Mouse (Mus musculus) CD8-positive naive resting alpha-beta T cell, adult 57 days (primary cell): ENCODE results near the gene Ccnt1. TPM values are rescaled to one million over a fixed set of nuclear protein-coding genes. Genes with fewer than 3 reads are reported as not detected.

ENCODE experiments used
- total RNA-seq: library from RNA; stranded (reverse); gene quantifications from one replicate; pipeline ENCODE4 v1.2.4, GENCODE M21; 2023

Ccnt1 gene
- total RNA-seq, result 147 TPM

GRCm38 (mm10) chr15:98570873-98571538, at the start of gene Ccnt1, which contains the start of gene 4930415O20Rik:
Ccnt1 (minus strand) TSS chr15:98570923.
4930415O20Rik (plus strand) TSS chr15:98571004.

GRCm38 (mm10) chr15:98609331-98610130, 38.8 kb upstream of the Ccnt1 start, which contains the start of gene Adcy6:
Adcy6 (minus strand) TSS chr15:98610076.

GRCm38 (mm10) chr15:98533881-98534627, 36.7 kb downstream of the Ccnt1 start, which contains the start of gene Kansl2:
Kansl2 (minus strand) TSS chr15:98534264.

GRCm38 (mm10) chr15:98492102-98492501, 78.6 kb downstream of the Ccnt1 start, which contains the start of gene Olfr279:
Olfr279 (plus strand) TSS chr15:98492402.

Other genes with a start within 250 kb of the Ccnt1 start
- not detected for gene Olfr284, start 229.9 kb downstream of the Ccnt1 start, total RNA-seq
- gene Olfr283, start 190.0 kb downstream of the Ccnt1 start, total RNA-seq, result not detected
- gene Olfr282, start 139.7 kb downstream of the Ccnt1 start, total RNA-seq, result not detected
- not detected for gene Olfr281, start 118.3 kb downstream of the Ccnt1 start, total RNA-seq
- gene OR5BS1P, start 101.0 kb downstream of the Ccnt1 start, total RNA-seq, result not detected
- not detected for gene Lalba, start 88.2 kb downstream of the Ccnt1 start, total RNA-seq
- gene Olfr279, start 78.5 kb downstream of the Ccnt1 start, total RNA-seq, result not detected
- 56.9 TPM for gene Kansl2, start 36.7 kb downstream of the Ccnt1 start, total RNA-seq
- gene 4930415O20Rik, start 81 bp upstream of the Ccnt1 start, total RNA-seq, result not detected
- gene Adcy6, start 39.2 kb upstream of the Ccnt1 start, total RNA-seq, result 23.4 TPM
- 0.34 TPM for gene Cacnb3, start 59.9 kb upstream of the Ccnt1 start, total RNA-seq
- gene Ddx23, start 92.0 kb upstream of the Ccnt1 start, total RNA-seq, result 133 TPM
- gene Rnd1, start 106.5 kb upstream of the Ccnt1 start, total RNA-seq, result 0.64 TPM
- not detected for gene Ccdc65, start 137.3 kb upstream of the Ccnt1 start, total RNA-seq
- 2.5 TPM for gene Fkbp11, start 157.3 kb upstream of the Ccnt1 start, total RNA-seq
- 94.4 TPM for gene Arf3, start 192.3 kb upstream of the Ccnt1 start, total RNA-seq
- gene Wnt10b, start 207.2 kb upstream of the Ccnt1 start, total RNA-seq, result 0.77 TPM
- gene Wnt1, start 218.9 kb upstream of the Ccnt1 start, total RNA-seq, result not detected
- 0.21 TPM for gene Ddn, start 238.6 kb upstream of the Ccnt1 start, total RNA-seq